Mouse (Mus musculus): Measurements from ENCODE around the gene Eif4e3. TPM values are rescaled to one million over a fixed set of nuclear protein-coding genes. Genes with fewer than 3 reads are reported as not detected.
A peak's percentile ranks its signal among the peaks of the same experiment; 100 is the strongest.

Eif4e3 gene
- polyA plus RNA-seq, 1 experiment from 2014 or later = 19.6 TPM

DNA sequence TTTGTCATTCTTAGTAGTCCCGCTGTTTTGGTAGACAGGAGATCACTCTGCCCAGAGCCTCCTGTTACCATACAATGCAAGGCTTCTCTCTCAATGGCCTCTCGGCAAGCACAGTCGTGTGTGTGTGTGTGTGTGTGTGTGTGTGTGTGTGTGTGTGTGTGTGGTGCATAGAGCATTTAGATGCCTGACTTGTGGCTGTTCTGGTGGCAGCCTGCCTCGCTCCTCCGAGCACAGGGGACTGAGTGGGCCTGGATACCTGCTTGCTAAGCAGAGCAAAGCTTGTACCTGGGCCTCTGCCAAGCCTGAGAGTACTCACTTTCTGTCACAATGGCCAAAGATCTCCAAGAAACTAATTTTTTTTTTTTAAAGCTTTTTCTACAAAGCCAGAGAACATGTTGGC lies 67.3 kb downstream of the Eif4e3 start:
- Histone ChIP-seq H3K4me2 (ENCODE audit: low read depth) (no peak overlapping the region), H3K4me1 (ENCODE audit: control insufficient read depth, insufficient read depth, low read length) (peaks cover 4% of the 10 kb centered on the region; the same call in 1 of the 2 replicates), H3K9ac (ENCODE audit: low read length) (no peak overlapping the region), H3K4me3 (ENCODE audit: low read depth, low read length) (no peak overlapping the region), H3K9me3 (ENCODE audit: control insufficient read depth, low read length) (no peaks in the 10 kb centered on the region), H3K27me3 (ENCODE audit: control insufficient read depth, insufficient read depth, low read length) (no peaks in the 10 kb centered on the region), H3K27ac (ENCODE audit: low read depth, low read length) (no peak overlapping the region), H3K36me3 (ENCODE audit: control insufficient read depth, insufficient read depth, low read length) (no peaks in the 10 kb centered on the region)
- DNase-seq (ENCODE audit: low spot score) (peak; percentile 46), ATAC-seq (ENCODE audit: insufficient read depth, low FRiP score, low TSS enrichment) (peak; percentile 56)
- 36% methylated on average over 5 of the region's 5 CpGs for WGBS

DNA sequence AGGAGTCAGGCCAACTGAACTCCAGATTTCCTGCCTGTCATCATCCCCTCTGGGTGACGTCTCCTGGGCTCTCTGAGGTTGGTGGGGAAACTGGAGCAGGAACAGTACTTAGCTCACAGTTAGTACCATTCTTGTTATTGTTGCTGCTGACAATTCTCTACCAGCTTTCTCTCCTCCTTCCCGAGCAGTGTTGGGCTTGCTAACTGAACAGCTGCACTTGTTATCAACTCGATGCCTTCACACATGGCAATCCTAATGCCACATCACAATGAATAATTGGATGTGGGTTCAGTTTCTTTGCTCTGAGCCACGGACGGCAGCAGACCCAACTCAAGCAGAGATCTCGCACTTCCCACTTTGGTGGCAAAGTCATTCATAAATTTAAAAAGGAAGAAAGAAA lies 89.5 kb downstream of the Eif4e3 start:
- no peaks in the 10 kb centered on the region for H3K9me3 ChIP-seq (ENCODE audit: control insufficient read depth, low read length)
- H3K4me1 ChIP-seq (ENCODE audit: control insufficient read depth, insufficient read depth, low read length) = no peaks in the 10 kb centered on the region
- WGBS = 69% methylated on average over 6 of the region's 6 CpGs
- no peaks in the 10 kb centered on the region for H3K36me3 ChIP-seq (ENCODE audit: control insufficient read depth, insufficient read depth, low read length)
- no peak overlapping the region for H3K4me3 ChIP-seq (ENCODE audit: low read depth, low read length)
- H3K9ac ChIP-seq (ENCODE audit: low read length) = no peak overlapping the region
- H3K27me3 ChIP-seq (ENCODE audit: control insufficient read depth, insufficient read depth, low read length) = no peaks in the 10 kb centered on the region
- DNase-seq (ENCODE audit: low spot score) (no peak), ATAC-seq (ENCODE audit: insufficient read depth, low FRiP score, low TSS enrichment) (no peak)
- H3K27ac ChIP-seq (ENCODE audit: low read depth, low read length) = no peak overlapping the region
- no peak overlapping the region for H3K4me2 ChIP-seq (ENCODE audit: low read depth)

DNA sequence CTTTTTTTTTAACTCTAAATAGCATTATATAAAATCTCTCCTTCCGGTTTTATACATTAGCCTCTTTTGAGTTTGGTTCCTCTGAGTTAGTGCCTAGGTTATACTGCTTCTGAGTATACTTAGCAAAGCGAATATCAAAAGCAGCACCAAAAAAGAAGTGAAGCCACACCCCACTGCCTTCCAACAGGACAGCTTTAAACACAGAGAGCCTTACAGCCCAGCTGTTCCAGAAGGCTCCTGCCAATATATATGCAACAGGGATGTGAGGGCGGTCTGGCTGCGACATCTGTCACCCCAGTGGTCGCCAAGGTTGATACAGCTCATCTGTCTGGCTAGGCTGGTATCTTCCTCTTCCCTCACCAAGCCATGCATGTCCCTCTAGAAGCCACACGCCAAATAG lies 90.9 kb downstream of the Eif4e3 start:
- 86% methylated on average over 6 of the region's 6 CpGs for WGBS
- no peak for ATAC-seq (ENCODE audit: insufficient read depth, low FRiP score, low TSS enrichment)
- Histone ChIP-seq H3K9me3 (ENCODE audit: control insufficient read depth, low read length) (no peaks in the 10 kb centered on the region), H3K36me3 (ENCODE audit: control insufficient read depth, insufficient read depth, low read length) (no peaks in the 10 kb centered on the region), H3K27ac (ENCODE audit: low read depth, low read length) (no peak overlapping the region), H3K27me3 (ENCODE audit: control insufficient read depth, insufficient read depth, low read length) (no peaks in the 10 kb centered on the region), H3K4me1 (ENCODE audit: control insufficient read depth, insufficient read depth, low read length) (no peaks in the 10 kb centered on the region), H3K9ac (ENCODE audit: low read length) (no peak overlapping the region), H3K4me2 (ENCODE audit: low read depth) (no peak overlapping the region), H3K4me3 (ENCODE audit: low read depth, low read length) (no peak overlapping the region)
- DNase-seq (ENCODE audit: low spot score) = no peak

Other genes with a start within 250 kb of the Eif4e3 start
- gene Foxp1, start 144.1 kb downstream of the Eif4e3 start, polyA plus RNA-seq (2014; fragmentation: Nextera tagmentation; extraction: Ambion mirVana) = 111 and 116 TPM in 2 replicates
- 2.5 and 4.7 TPM in 2 replicates for gene Gm20696, start within 50 bp of the Eif4e3 start, polyA plus RNA-seq (2014; fragmentation: Nextera tagmentation; extraction: Ambion mirVana)
- 3.4 and 3.7 TPM in 2 replicates for gene Gpr27, start 25.9 kb upstream of the Eif4e3 start, polyA plus RNA-seq (2014; fragmentation: Nextera tagmentation; extraction: Ambion mirVana)
- not detected in 2 replicates for gene Prok2, start 59.6 kb upstream of the Eif4e3 start, polyA plus RNA-seq (2014; fragmentation: Nextera tagmentation; extraction: Ambion mirVana)